Mouse (Mus musculus): Measurements from ENCODE around the gene 1600014C23Rik. TPM values are rescaled to one million over a fixed set of nuclear protein-coding genes. Genes with fewer than 3 reads are reported as not detected.
A peak's percentile ranks its signal among the peaks of the same experiment; 100 is the strongest.

The 1600014C23Rik gene
- polyA plus RNA-seq, 1 experiment from 2014 or later, result not detected

DNA sequence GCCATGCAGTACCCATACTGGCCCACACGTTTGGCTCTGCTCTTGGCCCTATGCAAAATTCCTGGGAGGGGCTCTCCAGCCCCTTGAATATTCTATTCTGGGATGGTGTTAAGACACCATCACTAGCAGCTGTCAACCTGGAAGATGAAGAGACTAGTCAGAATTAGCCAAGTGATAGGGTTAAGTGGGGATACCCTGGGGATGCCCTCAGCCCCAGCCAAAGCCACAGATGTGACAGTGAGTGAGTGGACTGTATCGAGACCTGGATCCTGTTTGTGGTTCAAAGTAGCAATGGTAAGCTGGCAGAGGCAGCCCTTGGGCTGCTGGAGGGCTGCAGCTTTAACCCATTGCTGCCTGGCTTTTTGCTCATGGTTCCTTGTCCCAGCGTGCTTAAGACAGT is 23.8 kb downstream of the 1600014C23Rik start:
- Histone ChIP-seq H3K4me2 (ENCODE audit: low read length) (no peak overlapping the region), H3K36me3 (ENCODE audit: control insufficient read depth, insufficient read depth, low read length) (no peaks in the 10 kb centered on the region), H3K27ac (replicated peaks; ENCODE audit: low read depth, low read length) (no peak overlapping the region), H3K9ac (replicated peaks; ENCODE audit: low read length) (no peak overlapping the region), H3K27me3 (ENCODE audit: control insufficient read depth, insufficient read depth, low read length) (no peaks in the 10 kb centered on the region), H3K9me3 (ENCODE audit: control insufficient read depth, low read length) (no peaks in the 10 kb centered on the region), H3K4me1 (ENCODE audit: control insufficient read depth, insufficient read depth, low read length) (no peaks in the 10 kb centered on the region), H3K4me3 (replicated peaks; ENCODE audit: low read depth, low read length) (no peak overlapping the region)
- WGBS, result 48% methylated on average over 3 of the region's 3 CpGs
- DNase-seq, result no peak
- no peak for ATAC-seq (ENCODE audit: low FRiP score, low TSS enrichment)

DNA sequence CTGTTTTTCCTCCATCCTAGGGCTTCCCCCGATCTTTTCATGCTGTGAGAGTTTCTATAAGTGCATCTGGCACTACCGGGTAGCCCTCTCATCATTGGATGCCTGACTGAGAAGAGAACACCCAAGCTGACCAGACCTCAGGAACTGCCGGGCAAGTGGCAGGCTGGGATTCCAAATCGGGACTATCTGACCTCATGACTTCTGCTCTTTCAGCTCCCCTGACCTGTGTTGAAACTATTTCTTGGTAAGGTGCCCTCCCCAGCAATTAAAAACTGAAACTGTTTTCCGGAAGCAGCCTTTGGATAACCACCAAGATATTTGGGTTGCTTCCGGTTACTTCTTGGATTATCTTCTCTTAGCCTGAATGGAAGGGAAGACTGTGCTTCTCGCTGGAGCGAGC is 25.5 kb downstream of the 1600014C23Rik start:
- Histone ChIP-seq H3K4me2 (ENCODE audit: low read length) (no peak overlapping the region), H3K36me3 (ENCODE audit: control insufficient read depth, insufficient read depth, low read length) (no peaks in the 10 kb centered on the region), H3K4me1 (ENCODE audit: control insufficient read depth, insufficient read depth, low read length) (no peaks in the 10 kb centered on the region), H3K9ac (replicated peaks; ENCODE audit: low read length) (no peak overlapping the region), H3K4me3 (replicated peaks; ENCODE audit: low read depth, low read length) (no peak overlapping the region), H3K9me3 (ENCODE audit: control insufficient read depth, low read length) (no peaks in the 10 kb centered on the region), H3K27me3 (ENCODE audit: control insufficient read depth, insufficient read depth, low read length) (no peaks in the 10 kb centered on the region), H3K27ac (replicated peaks; ENCODE audit: low read depth, low read length) (no peak overlapping the region)
- ATAC-seq (ENCODE audit: low FRiP score, low TSS enrichment) (no peak), DNase-seq (no peak)
- 83% methylated on average over 8 of the region's 8 CpGs for WGBS

GRCm38 (mm10) chr17:45707376-45707775 is 26.3 kb downstream of the 1600014C23Rik start:
- no peak for DNase-seq
- no peaks in the 10 kb centered on the region for H3K4me1 ChIP-seq (ENCODE audit: control insufficient read depth, insufficient read depth, low read length)
- 38% methylated on average over 3 of the region's 3 CpGs for WGBS

GRCm38 (mm10) chr17:45706796-45707195 is 26.8 kb downstream of the 1600014C23Rik start:
- no peak overlapping the region for H3K27ac ChIP-seq (replicated peaks; ENCODE audit: low read depth, low read length)
- no peak overlapping the region for H3K4me2 ChIP-seq (ENCODE audit: low read length)
- no peaks in the 10 kb centered on the region for H3K36me3 ChIP-seq (ENCODE audit: control insufficient read depth, insufficient read depth, low read length)
- DNase-seq, result no peak
- no peaks in the 10 kb centered on the region for H3K4me1 ChIP-seq (ENCODE audit: control insufficient read depth, insufficient read depth, low read length)
- no peaks in the 10 kb centered on the region for H3K27me3 ChIP-seq (ENCODE audit: control insufficient read depth, insufficient read depth, low read length)
- H3K9ac ChIP-seq (replicated peaks; ENCODE audit: low read length), result no peak overlapping the region
- no peak overlapping the region for H3K4me3 ChIP-seq (replicated peaks; ENCODE audit: low read depth, low read length)
- 83% methylated on average over 5 of the region's 5 CpGs for whole genome bisulfite sequencing
- H3K9me3 ChIP-seq (ENCODE audit: control insufficient read depth, low read length), result no peaks in the 10 kb centered on the region
- ATAC-seq (ENCODE audit: low FRiP score, low TSS enrichment), result no peak

More at GRCm38 (mm10) chr17:45707376-45707775, 26.3 kb downstream of the 1600014C23Rik start:
- no peak overlapping the region for H3K27ac ChIP-seq (replicated peaks; ENCODE audit: low read depth, low read length)
- ATAC-seq (ENCODE audit: low FRiP score, low TSS enrichment), result no peak
- H3K9ac ChIP-seq (replicated peaks; ENCODE audit: low read length), result no peak overlapping the region
- H3K4me2 ChIP-seq (ENCODE audit: low read length), result no peak overlapping the region
- H3K9me3 ChIP-seq (ENCODE audit: control insufficient read depth, low read length), result no peaks in the 10 kb centered on the region
- H3K36me3 ChIP-seq (ENCODE audit: control insufficient read depth, insufficient read depth, low read length), result no peaks in the 10 kb centered on the region
- no peaks in the 10 kb centered on the region for H3K27me3 ChIP-seq (ENCODE audit: control insufficient read depth, insufficient read depth, low read length)
- H3K4me3 ChIP-seq (replicated peaks; ENCODE audit: low read depth, low read length), result no peak overlapping the region

GRCm38 (mm10) chr17:45703187-45703586 is 30.5 kb downstream of the 1600014C23Rik start:
- no peak overlapping the region for H3K9ac ChIP-seq (replicated peaks; ENCODE audit: low read length)
- no peak overlapping the region for H3K4me3 ChIP-seq (replicated peaks; ENCODE audit: low read depth, low read length)
- peaks cover 7% of the 10 kb centered on the region; the same call in 1 of the 2 replicates for H3K4me1 ChIP-seq (ENCODE audit: control insufficient read depth, insufficient read depth, low read length)
- ATAC-seq (ENCODE audit: low FRiP score, low TSS enrichment) (no peak), DNase-seq (no peak)
- H3K9me3 ChIP-seq (ENCODE audit: control insufficient read depth, low read length), result no peaks in the 10 kb centered on the region
- no peak overlapping the region for H3K27ac ChIP-seq (replicated peaks; ENCODE audit: low read depth, low read length)
- H3K4me2 ChIP-seq (ENCODE audit: low read length), result no peak overlapping the region
- H3K36me3 ChIP-seq (ENCODE audit: control insufficient read depth, insufficient read depth, low read length), result peaks cover 8% of the 10 kb centered on the region
- no peaks in the 10 kb centered on the region for H3K27me3 ChIP-seq (ENCODE audit: control insufficient read depth, insufficient read depth, low read length)
- 62% methylated on average over 7 of the region's 7 CpGs for WGBS

DNA sequence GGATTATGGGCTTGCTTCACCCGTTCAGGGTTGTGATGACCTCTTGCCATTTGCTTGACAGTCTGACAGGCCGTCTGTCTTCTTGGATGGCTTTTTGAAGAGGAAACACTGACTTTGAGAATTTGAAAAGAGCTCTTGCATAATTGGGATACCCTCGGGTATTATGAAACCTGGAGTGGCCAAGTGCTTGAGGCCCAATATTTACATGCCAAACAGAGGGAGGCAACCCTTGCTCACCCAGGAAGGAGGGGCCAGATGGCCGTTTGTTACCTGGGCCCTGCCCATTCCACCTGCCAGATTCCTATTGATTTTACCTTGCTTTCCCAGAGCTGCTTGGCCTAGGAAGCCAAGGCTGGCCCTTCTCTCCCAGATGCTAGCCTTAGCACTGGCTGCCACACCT is 31.4 kb downstream of the 1600014C23Rik start:
- H3K9me3 ChIP-seq (ENCODE audit: control insufficient read depth, low read length), result no peaks in the 10 kb centered on the region
- ATAC-seq (ENCODE audit: low FRiP score, low TSS enrichment) (no peak), DNase-seq (no peak)
- no peak overlapping the region for H3K9ac ChIP-seq (replicated peaks; ENCODE audit: low read length)
- no peak overlapping the region for H3K4me3 ChIP-seq (replicated peaks; ENCODE audit: low read depth, low read length)
- H3K4me1 ChIP-seq (ENCODE audit: control insufficient read depth, insufficient read depth, low read length), result peaks cover 7% of the 10 kb centered on the region; the same call in 1 of the 2 replicates
- H3K4me2 ChIP-seq (ENCODE audit: low read length), result no peak overlapping the region
- WGBS, result 44% methylated on average over 4 of the region's 4 CpGs
- no peak overlapping the region for H3K27ac ChIP-seq (replicated peaks; ENCODE audit: low read depth, low read length)
- H3K36me3 ChIP-seq (ENCODE audit: control insufficient read depth, insufficient read depth, low read length), result peaks cover 13% of the 10 kb centered on the region
- no peaks in the 10 kb centered on the region for H3K27me3 ChIP-seq (ENCODE audit: control insufficient read depth, insufficient read depth, low read length)

DNA sequence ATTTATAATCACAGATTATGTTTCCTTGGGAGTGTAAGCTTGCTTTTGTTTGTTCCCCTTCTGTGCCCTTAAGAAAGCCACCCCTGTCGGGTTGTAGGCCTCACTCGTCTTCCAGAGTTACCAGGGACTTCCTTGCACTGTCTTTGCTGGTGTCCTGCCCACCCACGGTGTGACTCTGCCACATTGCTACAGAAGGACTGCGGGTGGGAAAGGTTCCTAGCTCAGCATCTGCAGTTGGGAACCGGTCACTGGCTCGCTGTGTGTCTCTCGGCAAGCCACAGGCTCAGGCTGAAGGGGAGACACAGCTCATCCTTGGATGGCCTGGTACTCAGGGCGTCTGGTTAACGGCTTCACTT is 32.4 kb downstream of the 1600014C23Rik start:
- Histone ChIP-seq H3K4me2 (ENCODE audit: low read length) (no peak overlapping the region), H3K9ac (replicated peaks; ENCODE audit: low read length) (no peak overlapping the region; the same call in 1 of the 2 replicates), H3K4me3 (replicated peaks; ENCODE audit: low read depth, low read length) (no peak overlapping the region), H3K4me1 (ENCODE audit: control insufficient read depth, insufficient read depth, low read length) (peaks cover 7% of the 10 kb centered on the region; the same call in 1 of the 2 replicates), H3K9me3 (ENCODE audit: control insufficient read depth, low read length) (no peaks in the 10 kb centered on the region), H3K36me3 (ENCODE audit: control insufficient read depth, insufficient read depth, low read length) (peaks cover 20% of the 10 kb centered on the region), H3K27me3 (ENCODE audit: control insufficient read depth, insufficient read depth, low read length) (no peaks in the 10 kb centered on the region), H3K27ac (replicated peaks; ENCODE audit: low read depth, low read length) (no peak overlapping the region)
- ATAC-seq (ENCODE audit: low FRiP score, low TSS enrichment) (no peak), DNase-seq (no peak)
- WGBS, result 66% methylated on average over 9 of the region's 9 CpGs

- Histone ChIP-seq H3K4me1 (ENCODE audit: control insufficient read depth, insufficient read depth, low read length) (peaks cover 7% of the 10 kb centered on the region; the same call in 1 of the 2 replicates), H3K4me3 (replicated peaks; ENCODE audit: low read depth, low read length) (no peak overlapping the region), H3K9ac (replicated peaks; ENCODE audit: low read length) (no peak overlapping the region; the same call in 1 of the 2 replicates), H3K27ac (replicated peaks; ENCODE audit: low read depth, low read length) (no peak overlapping the region), H3K36me3 (ENCODE audit: control insufficient read depth, insufficient read depth, low read length) (peaks cover 20% of the 10 kb centered on the region), H3K9me3 (ENCODE audit: control insufficient read depth, low read length) (no peaks in the 10 kb centered on the region), H3K27me3 (ENCODE audit: control insufficient read depth, insufficient read depth, low read length) (no peaks in the 10 kb centered on the region), H3K4me2 (ENCODE audit: low read length) (no peak overlapping the region)
- WGBS, result 41% methylated on average over 11 of the region's 16 CpGs
- ATAC-seq (ENCODE audit: low FRiP score, low TSS enrichment) (no peak), DNase-seq (peak; percentile 12)
Observed at GRCm38 (mm10) chr17:45700496-45701235, 33.0 kb downstream of the 1600014C23Rik start.
